Mouse (Mus musculus): ENCODE measurements around the gene Pdcd7. TPM values are rescaled to one million over a fixed set of nuclear protein-coding genes. Genes with fewer than 3 reads are reported as not detected.
A peak's percentile ranks its signal among the peaks of the same experiment; 100 is the strongest.

Gene Pdcd7
- polyA plus RNA-seq, 1 experiment, result 15.3 TPM

DNA sequence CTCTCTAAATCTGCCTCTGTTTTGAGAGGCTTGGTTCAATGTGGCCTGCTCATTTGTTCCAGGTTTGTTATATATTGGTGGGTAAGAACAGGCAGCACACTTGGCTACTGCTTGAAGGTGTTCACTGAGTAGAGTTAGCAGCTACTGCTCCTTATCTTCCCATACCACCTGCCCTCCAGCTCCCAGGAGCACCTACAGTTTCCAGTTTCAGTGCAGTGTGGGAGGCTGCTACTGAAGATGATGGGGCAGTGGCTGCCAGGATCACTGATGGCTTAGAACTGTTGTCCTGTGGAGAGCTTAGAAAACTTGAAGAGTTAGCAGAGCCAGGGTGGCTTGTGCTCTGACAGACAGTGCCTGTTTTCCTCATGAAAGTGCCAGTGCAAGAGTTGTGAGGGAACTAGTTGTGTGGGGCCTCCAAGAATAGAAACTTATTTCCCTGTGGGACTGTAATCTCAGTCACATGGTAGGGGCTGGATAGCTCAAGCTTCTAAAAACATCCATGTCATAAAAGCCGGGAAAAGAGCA, 13.1 kb downstream of the Pdcd7 start:
- TF ChIP-seq POLR2A (IDR thresholded peaks at IDR 0.05; ENCODE audit: borderline replicate concordance, extremely low read depth, insufficient read depth, insufficient read length, poor library complexity, severe bottlenecking), result no peak
- TF ChIP-seq CTCF (IDR thresholded peaks at IDR 0.05; ENCODE audit: borderline replicate concordance, extremely low read depth, insufficient read depth, insufficient read length), result no peak
- DNase-seq (ENCODE audit: low read depth), result no peak

DNA sequence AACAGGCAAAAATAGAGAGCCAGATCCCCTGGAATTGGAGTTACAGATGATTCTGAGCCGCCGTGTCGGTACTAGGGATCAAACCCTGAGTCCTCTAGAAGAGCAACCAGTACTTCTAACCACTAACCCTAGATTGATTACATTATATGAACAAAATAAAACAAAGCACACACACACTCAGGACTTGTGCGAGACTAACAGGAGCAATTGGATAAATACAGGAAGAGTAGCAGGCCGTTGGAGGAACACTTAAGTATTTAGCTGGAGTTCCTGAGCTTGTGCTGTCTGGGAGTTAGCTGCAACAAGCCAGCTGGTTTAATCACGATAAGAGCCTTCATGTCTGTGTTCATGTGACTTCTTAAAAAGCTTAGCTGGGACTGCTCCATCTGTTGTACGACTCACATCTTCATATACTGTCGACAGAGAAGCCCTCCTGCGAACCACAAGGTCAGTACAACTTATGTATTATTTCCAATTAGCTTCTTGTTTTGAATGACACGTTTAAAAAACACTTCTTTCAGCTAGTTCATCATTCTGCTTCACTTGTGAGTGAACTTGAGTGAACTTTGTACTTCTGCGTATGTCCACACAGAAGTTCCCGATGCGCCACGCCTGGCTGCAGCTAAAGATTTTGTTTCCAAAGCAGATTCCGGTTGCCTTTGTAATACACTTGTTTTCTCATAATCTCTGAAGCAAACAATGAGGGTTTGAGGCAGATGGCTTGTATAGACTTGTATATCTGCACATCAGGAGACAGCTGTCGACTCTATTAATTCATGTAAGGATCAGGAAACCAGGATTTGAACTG, 14.9 kb downstream of the Pdcd7 start, which contains the start of gene Ubap1l:
Gene Ubap1l (plus strand): TSS at position 401 of the 808 bp plus-strand sequence.
- no peak for DNase-seq (ENCODE audit: low read depth)
- TF ChIP-seq CTCF (IDR thresholded peaks at IDR 0.05; ENCODE audit: borderline replicate concordance, extremely low read depth, insufficient read depth, insufficient read length), result no peak

- TF ChIP-seq POLR2A (IDR thresholded peaks at IDR 0.05; ENCODE audit: borderline replicate concordance, extremely low read depth, insufficient read depth, insufficient read length, poor library complexity, severe bottlenecking) (no peak), CTCF (IDR thresholded peaks at IDR 0.05; ENCODE audit: borderline replicate concordance, extremely low read depth, insufficient read depth, insufficient read length) (no peak)
- DNase-seq (ENCODE audit: low read depth), result no peak
Observed at GRCm38 (mm10) chr9:65363684-65364083, 17.8 kb downstream of the Pdcd7 start.

DNA sequence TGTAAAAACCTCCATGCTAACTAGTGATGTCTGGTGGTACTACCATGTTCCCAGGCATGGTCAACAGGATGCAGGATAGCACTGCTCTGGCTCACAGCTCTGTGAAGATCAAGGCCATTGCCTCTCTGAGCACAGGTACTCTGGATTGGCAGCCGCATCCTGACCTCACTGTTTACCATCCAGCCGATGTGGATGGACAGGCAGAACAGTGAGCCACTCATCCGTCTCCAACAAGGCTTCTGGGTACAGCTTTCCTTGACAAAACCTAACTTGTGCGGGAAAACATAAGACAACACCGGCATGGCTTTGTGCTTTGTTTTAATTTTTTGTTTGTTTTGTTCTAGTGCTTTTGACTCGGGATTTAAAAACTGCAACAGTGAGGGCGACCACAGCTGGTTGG, 19.8 kb downstream of the Pdcd7 start:
- no peak for DNase-seq (ENCODE audit: low read depth)
- TF ChIP-seq CTCF (IDR thresholded peaks at IDR 0.05; ENCODE audit: borderline replicate concordance, extremely low read depth, insufficient read depth, insufficient read length), result no peak
- TF ChIP-seq POLR2A (IDR thresholded peaks at IDR 0.05; ENCODE audit: borderline replicate concordance, extremely low read depth, insufficient read depth, insufficient read length, poor library complexity, severe bottlenecking), result no peak

GRCm38 (mm10) chr9:65371756-65372155, 25.9 kb downstream of the Pdcd7 start:
- no peak for TF ChIP-seq POLR2A (IDR thresholded peaks at IDR 0.05; ENCODE audit: borderline replicate concordance, extremely low read depth, insufficient read depth, insufficient read length, poor library complexity, severe bottlenecking)
- TF ChIP-seq CTCF (IDR thresholded peaks at IDR 0.05; ENCODE audit: borderline replicate concordance, extremely low read depth, insufficient read depth, insufficient read length), result no peak
- no peak for DNase-seq (ENCODE audit: low read depth)

GRCm38 (mm10) chr9:65372449-65372848, 26.5 kb downstream of the Pdcd7 start:
- TF ChIP-seq CTCF (IDR thresholded peaks at IDR 0.05; ENCODE audit: borderline replicate concordance, extremely low read depth, insufficient read depth, insufficient read length) (peak; percentile 35; the same call in 1 of the 2 replicates), POLR2A (IDR thresholded peaks at IDR 0.05; ENCODE audit: borderline replicate concordance, extremely low read depth, insufficient read depth, insufficient read length, poor library complexity, severe bottlenecking) (no peak)
- DNase-seq (ENCODE audit: low read depth), result peak; percentile 16

GRCm38 (mm10) chr9:65374468-65375162, 28.7 kb downstream of the Pdcd7 start:
- DNase-seq (ENCODE audit: low read depth), result no peak
- TF ChIP-seq CTCF (IDR thresholded peaks at IDR 0.05; ENCODE audit: borderline replicate concordance, extremely low read depth, insufficient read depth, insufficient read length), result no peak
- TF ChIP-seq POLR2A (IDR thresholded peaks at IDR 0.05; ENCODE audit: borderline replicate concordance, extremely low read depth, insufficient read depth, insufficient read length, poor library complexity, severe bottlenecking), result no peak

DNA sequence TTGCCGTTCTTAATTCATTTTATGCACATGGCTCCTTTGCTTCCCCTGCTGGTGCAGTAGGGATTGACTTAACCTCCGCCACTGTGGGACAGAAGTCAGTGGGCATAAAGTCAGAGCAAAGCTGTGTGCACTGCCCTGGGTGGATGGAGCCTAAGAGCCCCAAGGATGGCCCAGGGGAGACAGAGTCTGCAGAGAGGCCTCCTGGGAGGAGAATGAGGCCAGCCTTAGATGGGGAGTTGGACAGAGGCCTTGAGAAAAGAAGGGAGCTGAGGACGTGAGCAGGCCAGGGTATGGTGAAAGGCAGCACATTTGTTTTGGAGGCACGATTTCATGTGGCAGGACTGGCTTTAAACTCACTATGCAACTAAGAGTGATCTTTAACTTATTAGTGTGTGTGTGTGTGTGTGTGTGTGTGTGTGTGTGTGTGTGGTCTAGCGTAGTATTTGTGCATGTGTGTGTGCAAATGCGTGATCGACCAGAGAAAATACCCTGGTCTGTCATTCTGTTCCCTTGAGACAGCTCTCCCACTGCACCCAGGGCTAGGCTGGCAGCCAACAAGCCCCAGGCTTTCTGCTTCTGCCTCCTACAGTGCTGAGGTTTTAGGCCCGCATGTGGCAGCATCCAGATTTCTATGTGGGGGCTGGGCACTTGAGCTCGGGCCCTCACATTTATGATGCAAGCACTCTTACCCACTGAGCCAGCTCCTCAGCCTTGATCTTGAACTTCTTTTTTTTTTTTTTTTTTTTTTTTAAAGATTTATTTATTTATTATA, 29.4 kb downstream of the Pdcd7 start:
- DNase-seq (ENCODE audit: low read depth), result peak; percentile 41
- TF ChIP-seq CTCF (IDR thresholded peaks at IDR 0.05; ENCODE audit: borderline replicate concordance, extremely low read depth, insufficient read depth, insufficient read length) (no peak), POLR2A (IDR thresholded peaks at IDR 0.05; ENCODE audit: borderline replicate concordance, extremely low read depth, insufficient read depth, insufficient read length, poor library complexity, severe bottlenecking) (no peak)

DNA sequence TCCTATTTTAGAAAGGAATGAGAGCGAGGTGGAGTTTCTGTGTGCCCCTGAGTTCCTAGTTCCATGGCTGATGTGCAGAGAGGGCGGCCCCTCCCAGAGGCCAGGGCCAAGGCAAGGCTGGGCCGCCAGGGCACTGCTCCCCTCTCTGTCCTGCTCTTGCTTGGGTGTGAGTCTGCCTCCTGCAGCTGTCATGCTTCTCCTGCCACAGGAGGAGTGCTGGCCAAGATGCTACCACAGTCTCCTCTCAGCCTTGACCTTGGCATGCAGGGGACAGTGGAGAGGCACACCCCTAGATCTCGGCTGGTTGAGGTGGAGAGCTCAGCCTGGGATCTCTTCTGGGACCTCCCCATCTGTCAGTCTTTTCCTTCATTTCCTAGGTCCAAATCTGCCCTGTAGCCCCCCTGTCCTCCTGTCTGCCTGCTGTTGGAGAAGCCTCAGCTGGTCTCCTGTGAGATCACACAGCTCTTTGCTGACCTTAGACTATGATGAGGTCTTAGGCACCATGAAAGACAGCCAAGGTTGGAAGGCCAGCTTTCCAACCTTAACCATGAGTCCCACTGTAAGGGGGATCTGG, 35.2 kb downstream of the Pdcd7 start:
- DNase-seq (ENCODE audit: low read depth), result no peak

DNA sequence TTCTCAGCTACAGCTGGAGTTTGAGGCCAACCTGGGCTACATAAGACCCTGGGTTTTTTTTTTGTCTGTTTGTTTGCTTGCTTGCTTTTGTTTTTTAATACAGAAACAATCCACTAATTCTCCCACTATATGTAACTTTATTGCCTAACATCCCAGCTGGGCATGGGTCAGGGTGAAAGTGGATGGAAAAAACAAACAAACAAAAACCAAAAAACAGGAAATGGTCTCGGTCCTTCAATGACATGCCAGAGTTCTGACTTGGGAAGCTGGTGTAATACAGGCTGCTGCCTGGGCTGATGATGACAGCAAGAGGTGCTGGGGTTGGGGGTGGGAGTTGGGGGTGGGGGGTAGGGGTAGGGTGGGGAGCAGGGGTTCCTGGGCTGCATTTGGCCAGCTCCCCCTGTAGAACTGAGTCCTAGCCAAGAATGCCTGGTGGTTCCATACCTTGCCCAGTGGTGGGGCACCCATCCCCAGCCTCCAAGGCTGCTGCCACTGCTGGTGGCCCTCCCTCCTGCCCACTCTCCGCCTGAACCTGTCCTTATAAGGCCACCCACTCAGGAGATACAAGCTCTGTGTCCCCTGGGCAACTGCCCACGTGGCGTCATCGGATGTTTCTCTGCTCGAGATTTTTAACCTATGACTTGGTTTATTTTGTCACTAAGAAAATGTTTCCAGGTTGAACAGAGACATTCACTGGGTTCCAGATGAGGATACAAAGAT, 36.3 kb downstream of the Pdcd7 start:
- TF ChIP-seq POLR2A (IDR thresholded peaks at IDR 0.05; ENCODE audit: borderline replicate concordance, extremely low read depth, insufficient read depth, insufficient read length, poor library complexity, severe bottlenecking), result no peak
- no peak for TF ChIP-seq CTCF (IDR thresholded peaks at IDR 0.05; ENCODE audit: borderline replicate concordance, extremely low read depth, insufficient read depth, insufficient read length)
- DNase-seq (ENCODE audit: low read depth), result no peak

More for the DNA sequence above, 35.2 kb downstream of the Pdcd7 start:
- TF ChIP-seq POLR2A (IDR thresholded peaks at IDR 0.05; ENCODE audit: borderline replicate concordance, extremely low read depth, insufficient read depth, insufficient read length, poor library complexity, severe bottlenecking) (no peak), CTCF (IDR thresholded peaks at IDR 0.05; ENCODE audit: borderline replicate concordance, extremely low read depth, insufficient read depth, insufficient read length) (no peak)
